Mouse (Mus musculus) bone marrow macrophage, adult 2 months (primary cell): Measurements from ENCODE around the gene Tubgcp5. TPM values are rescaled to one million over a fixed set of nuclear protein-coding genes. Genes with fewer than 3 reads are reported as not detected.

Experiments used
- H3K27ac ChIP-seq: 2 replicates; pipeline ENCODE4 v1.5.1; 2012; ENCODE audit warnings: low read depth, low read length; ENCODE audit not compliant: insufficient read depth
- H3K4me1 ChIP-seq: 2 replicates; pipeline ENCODE4 v1.6.1; 2012; ENCODE audit warnings: low read length; ENCODE audit not compliant: control insufficient read depth, insufficient read depth
- H3K4me3 ChIP-seq: 2 replicates; pipeline ENCODE4 v1.5.1; 2012; ENCODE audit warnings: mild to moderate bottlenecking, low read length, moderate library complexity; ENCODE audit not compliant: insufficient read depth
- CTCF ChIP-seq: IDR thresholded peaks from 2 replicates; pipeline ENCODE4 v1.5.1; 2012; ENCODE audit warnings: low read depth, mild to moderate bottlenecking, low read length, moderate library complexity
- POLR2A ChIP-seq: IDR thresholded peaks from 2 replicates; pipeline ENCODE4 v1.6.1; 2012; ENCODE audit warnings: mild to moderate bottlenecking, low read depth, low read length, borderline replicate concordance
- polyA plus RNA-seq: library from polyadenylated mRNA; stranded (reverse); fragments of >200 nt; gene quantifications from 2 replicates; pipeline ENCODE4 v1.2.4, GENCODE M21; 2012; ENCODE audit not compliant: missing spikeins, insufficient read depth, insufficient read length

Gene Tubgcp5
- polyA plus RNA-seq, 1 experiment: 25.7 TPM

DNA sequence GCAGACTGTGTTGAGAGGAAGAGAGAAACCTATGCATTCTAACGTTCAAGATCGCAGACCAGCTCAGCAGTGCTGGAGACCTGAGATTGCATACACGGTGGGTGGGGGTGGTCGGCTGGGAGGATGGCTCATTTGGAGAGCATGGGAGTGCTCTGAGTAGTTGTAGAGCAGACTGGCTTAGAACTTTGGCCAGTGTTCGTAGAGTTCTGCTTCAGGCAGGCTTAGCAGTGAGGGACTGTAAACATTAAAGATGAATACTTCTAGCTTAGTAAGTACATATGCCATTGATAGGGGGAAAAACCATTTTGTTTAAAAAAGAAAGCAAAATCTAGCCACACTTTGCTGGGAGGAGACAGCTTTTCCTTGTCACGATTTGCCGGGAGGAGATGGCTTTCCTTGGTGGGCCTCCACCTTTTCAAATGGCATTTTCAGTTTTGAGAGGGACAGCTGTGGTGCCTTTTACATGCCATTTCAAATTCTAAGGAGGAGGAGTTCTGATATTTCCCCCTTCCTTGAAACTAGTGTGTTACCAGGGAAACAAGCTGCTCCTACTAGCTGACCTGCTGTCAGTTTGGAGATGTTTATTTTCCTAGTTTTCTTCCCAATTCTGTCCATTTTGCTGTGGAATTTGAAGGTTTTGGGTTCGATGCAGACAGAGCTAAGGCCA, 71.9 kb downstream of the Tubgcp5 start:
- TF ChIP-seq POLR2A (no peak), CTCF (no peak)
- no peak overlapping the region for H3K27ac ChIP-seq
- H3K4me1 ChIP-seq: peaks cover 50% of the 10 kb centered on the region
- no peak overlapping the region for H3K4me3 ChIP-seq

DNA sequence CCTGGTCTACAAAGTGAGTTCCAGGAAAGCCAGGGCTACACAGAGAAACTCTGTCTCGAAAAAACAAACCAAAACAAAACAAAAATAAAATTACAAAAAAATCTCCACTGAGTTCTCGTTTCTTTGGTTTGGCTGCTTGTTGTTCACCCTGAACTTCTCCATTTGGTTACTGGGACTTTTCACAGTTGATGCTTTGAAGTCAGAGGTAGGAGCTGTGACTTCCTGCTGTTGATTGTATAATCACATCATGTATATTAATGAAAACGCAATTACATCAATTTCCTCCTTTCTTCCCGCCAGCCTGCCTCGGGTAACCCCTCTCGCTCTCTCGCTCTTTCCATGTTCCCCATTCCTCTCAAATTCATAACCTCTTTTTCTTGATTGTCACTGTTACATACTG, 74.3 kb downstream of the Tubgcp5 start:
- Histone ChIP-seq H3K27ac (peak overlapping the region; percentile 69), H3K4me1 (peaks cover 57% of the 10 kb centered on the region), H3K4me3 (no peak overlapping the region)
- TF ChIP-seq POLR2A: no peak
- no peak for TF ChIP-seq CTCF

DNA sequence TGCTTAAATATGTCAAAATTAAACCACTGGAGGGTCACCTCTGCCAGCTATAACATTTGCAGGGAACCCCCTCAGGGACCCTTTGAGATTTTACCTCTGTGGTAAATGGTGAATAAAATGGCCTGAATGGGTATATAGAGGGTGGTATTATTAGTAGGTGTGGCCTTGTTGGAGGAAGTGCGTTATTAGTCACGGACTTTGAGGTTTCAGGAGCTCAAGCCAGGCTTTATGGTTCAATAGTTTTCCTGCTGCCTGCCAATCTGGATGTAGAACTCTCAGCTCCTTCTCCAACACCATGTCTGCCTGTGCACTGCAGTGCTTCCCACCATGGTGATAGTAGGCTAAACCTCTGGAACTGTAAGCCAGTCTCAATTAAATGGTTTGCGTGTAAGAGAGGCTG, 75.3 kb downstream of the Tubgcp5 start:
- no peak overlapping the region for H3K27ac ChIP-seq
- TF ChIP-seq CTCF: no peak
- TF ChIP-seq POLR2A: no peak
- H3K4me3 ChIP-seq: no peak overlapping the region
- H3K4me1 ChIP-seq: peaks cover 55% of the 10 kb centered on the region

DNA sequence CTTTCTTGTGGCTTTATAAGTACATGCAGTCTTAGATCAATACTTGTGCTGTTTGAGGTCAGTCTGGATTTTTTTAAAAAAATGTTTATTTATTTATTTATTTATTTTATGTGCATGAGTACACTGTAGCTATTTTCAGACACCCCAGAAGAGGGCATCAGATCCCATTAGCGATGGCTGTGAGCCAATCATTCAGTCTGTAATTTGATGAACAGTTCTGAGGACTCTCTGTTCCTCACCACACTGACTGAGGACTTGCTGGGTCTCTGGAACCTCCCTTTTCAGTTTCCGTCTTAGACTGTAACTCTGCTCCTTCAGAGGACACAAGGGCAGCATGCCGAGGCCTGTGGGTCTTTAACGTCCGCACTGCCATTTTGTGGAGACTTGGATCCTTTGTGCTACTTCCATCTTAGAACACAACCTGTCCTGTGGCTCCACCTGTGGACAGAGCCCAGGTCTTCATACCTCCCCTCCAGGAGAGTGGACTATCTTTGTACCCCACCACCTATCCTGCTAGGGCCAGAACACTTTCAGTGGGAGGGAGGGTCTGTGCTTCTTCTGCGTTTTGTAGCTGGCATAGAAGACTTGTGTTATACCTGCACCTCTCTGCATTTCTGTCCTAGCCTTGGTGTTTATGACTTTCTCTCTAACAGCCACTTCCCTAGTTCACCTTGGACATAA, 76.5 kb downstream of the Tubgcp5 start:
- no peak for TF ChIP-seq CTCF
- no peak for TF ChIP-seq POLR2A
- Histone ChIP-seq H3K27ac (no peak overlapping the region), H3K4me3 (no peak overlapping the region), H3K4me1 (peaks cover 54% of the 10 kb centered on the region)

DNA sequence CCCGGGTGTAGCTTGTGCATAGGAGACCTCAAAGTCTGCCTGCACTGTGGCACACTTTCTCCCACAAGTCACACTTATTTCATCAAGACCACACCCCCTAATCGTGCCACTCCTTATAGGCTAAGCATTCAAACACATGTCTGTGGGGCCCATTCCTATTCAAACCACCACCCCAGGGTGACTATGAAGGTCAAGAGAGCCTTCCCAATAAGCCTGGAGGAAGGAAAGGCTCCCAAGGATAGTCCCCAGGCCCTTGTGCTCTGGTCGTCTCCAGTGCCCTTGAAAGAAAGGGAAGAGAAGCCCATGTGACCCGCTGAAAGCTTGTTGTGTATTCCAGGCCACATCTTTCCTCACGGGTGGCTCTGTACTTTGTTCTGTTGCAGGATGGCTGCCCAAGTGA, 77.5 kb downstream of the Tubgcp5 start:
- Histone ChIP-seq H3K4me1 (peaks cover 45% of the 10 kb centered on the region), H3K4me3 (no peak overlapping the region), H3K27ac (no peak overlapping the region)
- TF ChIP-seq CTCF: no peak
- no peak for TF ChIP-seq POLR2A

DNA sequence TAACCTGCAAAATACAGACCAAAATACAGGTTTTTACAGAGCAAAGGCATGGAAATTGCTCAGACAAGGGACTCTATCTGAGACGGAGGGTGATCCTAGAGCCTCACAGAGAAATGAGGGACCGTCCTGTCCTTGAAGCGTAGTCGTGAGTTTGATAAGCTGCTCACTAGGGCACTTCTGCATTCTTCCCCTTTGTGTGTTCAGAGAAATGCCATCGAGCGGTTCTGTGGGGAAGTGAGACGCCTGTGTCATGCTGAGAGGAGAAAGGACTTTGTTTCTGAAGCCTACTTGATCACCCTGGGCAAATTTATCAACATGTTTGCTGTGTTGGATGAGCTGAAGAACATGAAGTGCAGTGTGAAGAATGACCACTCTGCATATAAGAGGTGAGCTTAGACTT, 80.7 kb downstream of the Tubgcp5 start:
- TF ChIP-seq CTCF (no peak), POLR2A (no peak)
- Histone ChIP-seq H3K4me3 (no peak overlapping the region), H3K4me1 (peaks cover 24% of the 10 kb centered on the region), H3K27ac (no peak overlapping the region)

DNA sequence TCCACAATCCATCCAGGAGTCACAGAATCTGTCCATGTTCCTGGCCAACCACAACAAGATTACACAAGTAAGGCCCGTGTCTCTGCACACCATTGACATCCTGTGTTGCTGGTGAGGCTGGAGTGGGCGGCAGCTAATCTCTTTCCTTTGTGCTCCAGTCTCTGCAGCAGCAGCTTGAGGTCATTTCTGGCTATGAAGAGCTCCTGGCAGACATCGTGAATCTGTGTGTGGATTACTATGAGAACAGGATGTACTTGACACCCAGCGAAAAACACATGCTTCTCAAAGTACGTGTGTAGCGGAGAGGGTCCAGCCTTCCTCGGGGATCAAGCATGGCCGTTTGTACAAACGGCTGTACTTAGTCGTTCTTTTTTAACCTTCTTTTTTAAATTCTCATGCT, 83.8 kb downstream of the Tubgcp5 start:
- Histone ChIP-seq H3K27ac (no peak overlapping the region), H3K4me1 (peaks cover 5% of the 10 kb centered on the region), H3K4me3 (no peak overlapping the region)
- TF ChIP-seq CTCF: no peak
- no peak for TF ChIP-seq POLR2A

DNA sequence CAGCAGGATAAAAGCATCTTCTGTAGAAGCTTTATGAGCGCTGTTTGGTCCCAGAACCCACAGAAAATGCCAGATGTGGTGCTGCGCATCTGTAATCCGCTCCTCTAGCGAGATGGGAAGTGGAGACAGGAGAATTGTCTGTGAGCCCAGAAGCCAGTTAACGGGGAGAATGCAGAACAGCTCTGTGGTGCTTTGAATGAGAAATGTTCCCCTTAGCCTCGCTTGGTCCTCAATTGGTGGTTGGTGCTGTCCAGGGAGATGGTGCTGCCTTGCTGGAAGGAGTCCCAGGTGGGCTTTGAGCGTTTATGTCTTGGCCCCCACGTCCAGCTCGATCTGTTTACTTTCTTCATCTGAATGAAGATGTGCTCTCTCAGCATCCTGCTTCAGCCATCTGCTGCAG, 86.9 kb downstream of the Tubgcp5 start:
- no peaks in the 10 kb centered on the region for H3K4me1 ChIP-seq
- H3K4me3 ChIP-seq: no peak overlapping the region
- no peak overlapping the region for H3K27ac ChIP-seq
- TF ChIP-seq CTCF (no peak), POLR2A (no peak)

Other genes starting within 250 kb of the Tubgcp5 start
- 0.56 TPM in 1 of 2 replicates, not detected in the other for gene Siglech, start 26.0 kb upstream of the Tubgcp5 start, polyA plus RNA-seq
- 132 and 147 TPM in 2 replicates for gene Cyfip1, start 47.6 kb downstream of the Tubgcp5 start, polyA plus RNA-seq
- 60.9 and 66.4 TPM in 2 replicates for gene Nipa2, start 168.3 kb downstream of the Tubgcp5 start, polyA plus RNA-seq
- gene Nipa1, start 225.8 kb downstream of the Tubgcp5 start, polyA plus RNA-seq: 4.6 and 5.8 TPM in 2 replicates